Mouse (Mus musculus) megakaryocyte, embryonic 14.5 days (primary cell): Measurements from ENCODE around the gene Ctsa. TPM values are rescaled to one million over a fixed set of nuclear protein-coding genes. Genes with fewer than 3 reads are reported as not detected.
"Not testable (repeated sequence)": the region's sequence is repeated elsewhere in the genome, so short reads cannot be mapped to it uniquely, and the experiment has no call there.

Experiments used
- H3K27me3 ChIP-seq: replicated peaks from 2 replicates; pipeline ENCODE3; 2012; ENCODE audit warnings: inconsistent platforms
- H3K36me3 ChIP-seq: replicated peaks from 2 replicates; pipeline ENCODE3; 2012; ENCODE audit warnings: low read length, inconsistent platforms, mixed read lengths
- H3K4me1 ChIP-seq: 2 replicates; pipeline ENCODE4 v1.6.1; 2012; ENCODE audit warnings: inconsistent platforms
- H3K4me3 ChIP-seq: replicated peaks from 2 replicates; pipeline ENCODE3; 2012; ENCODE audit warnings: moderate library complexity, mild to moderate bottlenecking, inconsistent platforms
- H3K9me3 ChIP-seq: 2 replicates; pipeline ENCODE4 v1.6.1; 2012; ENCODE audit warnings: inconsistent platforms
- FLI1 ChIP-seq: IDR thresholded peaks from 2 replicates; pipeline ENCODE4 v1.6.1; 2012; ENCODE audit warnings: low read length, inconsistent platforms, mixed read lengths
- GATA1 ChIP-seq: IDR thresholded peaks from 3 replicates; pipeline ENCODE4 v1.6.1; 2012; ENCODE audit warnings: mixed read lengths, low read length, inconsistent platforms, borderline replicate concordance
- polyA plus RNA-seq: library from polyadenylated mRNA; stranded (reverse); fragments of >175 nt; gene quantifications from 2 replicates; pipeline ENCODE4 v1.2.3, GENCODE M21; 2012; ENCODE audit warnings: low replicate concordance; ENCODE audit not compliant: insufficient read depth

The Ctsa gene
- polyA plus RNA-seq, 1 experiment: 694 TPM

- peaks cover 3% of the 10 kb centered on the region; the same call in 1 of the 2 replicates for H3K9me3 ChIP-seq
- H3K27me3 ChIP-seq: peaks cover 59% of the 10 kb centered on the region
- peaks cover 60% of the 10 kb centered on the region for H3K4me1 ChIP-seq
- TF ChIP-seq FLI1: no peak
- TF ChIP-seq GATA1: no peak
- no peaks in the 10 kb centered on the region for H3K36me3 ChIP-seq
- no peak overlapping the region for H3K4me3 ChIP-seq
These were observed 28.4 kb downstream of the Ctsa start for GRCm38 (mm10) chr2:164861094-164861493.

- Histone ChIP-seq H3K27me3 (peaks cover 46% of the 10 kb centered on the region), H3K4me3 (no peak overlapping the region), H3K36me3 (no peaks in the 10 kb centered on the region), H3K9me3 (peaks cover 3% of the 10 kb centered on the region; the same call in 1 of the 2 replicates), H3K4me1 (peaks cover 56% of the 10 kb centered on the region)
- TF ChIP-seq FLI1: no peak
- no peak for TF ChIP-seq GATA1
These were observed 29.6 kb downstream of the Ctsa start for GRCm38 (mm10) chr2:164862179-164862861.

- not testable (repeated sequence) for H3K4me3 ChIP-seq, H3K9me3 ChIP-seq, H3K36me3 ChIP-seq
- H3K4me1 ChIP-seq: peaks cover 47% of the 10 kb centered on the region
- peaks cover 35% of the 10 kb centered on the region for H3K27me3 ChIP-seq
These were observed 30.7 kb downstream of the Ctsa start for GRCm38 (mm10) chr2:164863411-164863810.

- Histone ChIP-seq H3K27me3 (peaks cover 25% of the 10 kb centered on the region), H3K4me3 (no peak overlapping the region), H3K36me3 (peaks cover 3% of the 10 kb centered on the region), H3K4me1 (peaks cover 35% of the 10 kb centered on the region), H3K9me3 (peaks cover 7% of the 10 kb centered on the region)
- TF ChIP-seq GATA1 (no peak), FLI1 (no peak)
These were observed 31.9 kb downstream of the Ctsa start for GRCm38 (mm10) chr2:164864593-164864992.

- H3K4me1 ChIP-seq: peaks cover 24% of the 10 kb centered on the region
- H3K9me3 ChIP-seq: peaks cover 7% of the 10 kb centered on the region
- TF ChIP-seq FLI1 (no peak), GATA1 (no peak)
- H3K4me3 ChIP-seq: no peak overlapping the region
- H3K27me3 ChIP-seq: peaks cover 5% of the 10 kb centered on the region
- peaks cover 3% of the 10 kb centered on the region for H3K36me3 ChIP-seq
These were observed 34.3 kb downstream of the Ctsa start for GRCm38 (mm10) chr2:164866741-164867551.

- H3K36me3 ChIP-seq: peaks cover 3% of the 10 kb centered on the region
- peaks cover 7% of the 10 kb centered on the region for H3K9me3 ChIP-seq
- H3K4me1 ChIP-seq: peaks cover 18% of the 10 kb centered on the region
- TF ChIP-seq FLI1: no peak
- TF ChIP-seq GATA1: no peak
- no peak overlapping the region for H3K4me3 ChIP-seq
- H3K27me3 ChIP-seq: peaks cover 2% of the 10 kb centered on the region
These were observed 34.9 kb downstream of the Ctsa start for GRCm38 (mm10) chr2:164867566-164867965.

- Histone ChIP-seq H3K36me3 (peaks cover 3% of the 10 kb centered on the region), H3K4me3 (no peak overlapping the region), H3K27me3 (peaks cover 2% of the 10 kb centered on the region), H3K4me1 (peaks cover 18% of the 10 kb centered on the region), H3K9me3 (peaks cover 4% of the 10 kb centered on the region)
- no peak for TF ChIP-seq FLI1
These were observed 35.8 kb downstream of the Ctsa start for GRCm38 (mm10) chr2:164868491-164868890.

- no peak overlapping the region for H3K4me3 ChIP-seq
- H3K36me3 ChIP-seq: peaks cover 3% of the 10 kb centered on the region
- peaks cover 4% of the 10 kb centered on the region for H3K9me3 ChIP-seq
- no peak for TF ChIP-seq GATA1
- TF ChIP-seq FLI1: no peak
- H3K4me1 ChIP-seq: peaks cover 34% of the 10 kb centered on the region
- H3K27me3 ChIP-seq: no peaks in the 10 kb centered on the region
These were observed 39.1 kb downstream of the Ctsa start for GRCm38 (mm10) chr2:164871602-164872303.

GRCm38 (mm10) chr2:164873621-164874020 is 40.9 kb downstream of the Ctsa start:
- peak overlapping the region; percentile 38 for H3K4me3 ChIP-seq
- H3K4me1 ChIP-seq: peaks cover 41% of the 10 kb centered on the region

GRCm38 (mm10) chr2:164874239-164874769 is 41.6 kb downstream of the Ctsa start:
- H3K27me3 ChIP-seq: no peaks in the 10 kb centered on the region
- H3K9me3 ChIP-seq: no peaks in the 10 kb centered on the region
- peak overlapping the region; percentile 50 for H3K4me3 ChIP-seq
- H3K36me3 ChIP-seq: peaks cover 6% of the 10 kb centered on the region
- H3K4me1 ChIP-seq: peaks cover 43% of the 10 kb centered on the region
- no peak for TF ChIP-seq FLI1
- TF ChIP-seq GATA1: no peak

More at GRCm38 (mm10) chr2:164873621-164874020, 40.9 kb downstream of the Ctsa start:
- Histone ChIP-seq H3K36me3 (peaks cover 6% of the 10 kb centered on the region), H3K9me3 (no peaks in the 10 kb centered on the region), H3K27me3 (no peaks in the 10 kb centered on the region)
- no peak for TF ChIP-seq FLI1

GRCm38 (mm10) chr2:164875648-164876047 is 43.0 kb downstream of the Ctsa start:
- not testable (repeated sequence) for H3K36me3 ChIP-seq, H3K4me3 ChIP-seq, H3K27me3 ChIP-seq, H3K9me3 ChIP-seq
- H3K4me1 ChIP-seq: peaks cover 46% of the 10 kb centered on the region

- Histone ChIP-seq H3K4me3 (peak overlapping the region; percentile 97), H3K4me1 (peaks cover 54% of the 10 kb centered on the region)
- H3K36me3 ChIP-seq, H3K27me3 ChIP-seq, H3K9me3 ChIP-seq: not testable (repeated sequence)
These were observed 44.9 kb downstream of the Ctsa start for GRCm38 (mm10) chr2:164877376-164878215.
